Mouse (Mus musculus): ENCODE measurements at regions not wholly inside any gene's neighbourhood (a gene's known extent, or its start where the extent isn't known, plus 50 kb on each side); places are given as distances from the start of the nearest gene placed in this dataset.

DNA sequence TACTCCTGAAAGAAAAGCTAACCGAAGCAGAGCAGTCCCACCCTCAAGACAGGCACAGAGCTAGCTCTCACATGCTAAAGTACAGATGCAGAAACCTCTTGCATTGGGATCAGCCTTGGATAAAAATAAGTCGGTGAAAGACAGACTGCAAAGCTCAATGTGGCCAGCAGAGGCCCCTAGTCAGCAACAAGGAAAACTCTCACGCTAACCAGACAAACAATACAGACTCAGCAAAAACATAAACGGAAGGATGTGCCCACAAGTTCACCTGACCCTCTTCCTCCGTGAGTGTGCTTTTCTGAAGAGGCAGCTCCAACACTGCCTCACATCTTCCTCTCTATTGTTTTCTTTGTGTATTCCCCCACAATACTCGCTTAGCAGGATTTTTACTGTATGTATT lies 77.8 kb downstream of the Rpia start:
- DNase-seq (ENCODE audit: low read depth, low spot score), result peak; percentile 80

DNA sequence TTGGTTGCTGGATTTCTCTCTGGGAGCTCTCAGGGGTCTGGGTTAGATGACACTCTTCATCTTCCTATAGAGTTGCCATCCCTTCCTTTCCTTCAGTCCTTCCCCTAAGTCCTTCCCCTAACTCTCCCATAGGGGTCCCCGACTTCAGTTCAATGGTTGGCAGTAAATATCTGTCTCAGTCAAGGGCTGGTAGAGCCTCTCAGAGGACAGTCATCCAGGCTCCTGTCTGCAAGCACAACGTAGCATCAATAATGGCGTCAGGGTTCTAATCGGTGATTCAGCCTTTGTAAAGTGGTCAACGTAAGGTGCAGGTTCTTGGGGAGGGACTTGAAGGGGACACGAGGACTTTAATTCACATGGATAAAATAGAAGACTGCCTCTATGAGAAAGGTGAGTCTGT lies 78.4 kb downstream of the Rpia start:
- DNase-seq (ENCODE audit: low read depth, low spot score), result peak; percentile 22

DNA sequence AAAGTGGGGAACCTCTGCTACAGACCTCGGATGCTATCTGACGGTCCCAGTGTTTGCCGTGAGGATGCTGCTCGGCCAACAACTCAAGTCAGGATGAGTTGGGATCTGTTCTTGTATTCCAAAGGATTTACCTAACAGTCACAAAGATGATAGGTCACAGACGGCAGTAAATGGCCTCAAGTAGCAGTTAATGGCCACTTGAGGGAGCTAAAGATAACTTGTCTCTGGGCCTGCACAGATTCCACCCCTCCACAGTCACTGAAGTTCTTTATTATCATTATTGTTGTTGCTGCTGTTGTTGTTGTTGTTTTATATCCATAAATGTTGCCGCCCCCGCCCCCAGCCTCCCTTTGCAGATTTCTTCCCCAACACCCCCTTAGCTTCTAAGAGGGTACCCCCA lies 78.9 kb downstream of the Rpia start:
- DNase-seq (ENCODE audit: low read depth, low spot score), result peak; percentile 65

DNA sequence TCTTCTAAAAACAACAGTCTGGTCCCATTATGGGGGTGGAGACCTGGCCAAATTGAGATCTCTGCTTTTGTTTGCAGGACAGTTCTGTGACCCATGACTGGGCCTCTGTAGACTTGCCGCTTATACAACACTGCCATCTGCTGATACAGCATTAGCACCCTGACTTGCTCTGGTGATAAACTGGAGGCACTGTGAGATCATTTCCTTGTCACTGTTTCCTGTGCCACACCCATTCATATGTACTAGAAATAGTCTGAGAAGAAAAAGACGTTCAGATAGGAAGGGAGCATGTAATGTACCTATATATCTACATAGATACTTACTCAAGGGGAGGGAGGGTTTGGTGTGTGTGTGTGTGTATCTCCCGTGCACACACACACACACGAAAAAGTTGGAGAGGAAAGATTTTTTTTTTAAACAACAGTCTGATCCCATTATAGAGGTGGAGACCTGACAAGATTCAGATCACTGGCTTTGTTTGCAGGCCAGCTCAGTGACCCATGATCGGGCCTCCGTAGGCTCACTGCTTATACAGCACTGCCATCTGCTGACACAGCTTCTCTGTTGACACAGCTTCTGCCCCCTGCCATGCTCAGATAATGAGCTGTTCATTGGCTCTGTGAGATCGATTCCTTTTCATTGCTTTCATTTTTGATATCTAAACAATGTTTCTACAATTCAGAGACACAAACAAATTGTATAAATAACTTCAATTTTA lies 82.5 kb downstream of the Rpia start:
- DNase-seq (ENCODE audit: low read depth, low spot score), result peak; percentile 72

DNA sequence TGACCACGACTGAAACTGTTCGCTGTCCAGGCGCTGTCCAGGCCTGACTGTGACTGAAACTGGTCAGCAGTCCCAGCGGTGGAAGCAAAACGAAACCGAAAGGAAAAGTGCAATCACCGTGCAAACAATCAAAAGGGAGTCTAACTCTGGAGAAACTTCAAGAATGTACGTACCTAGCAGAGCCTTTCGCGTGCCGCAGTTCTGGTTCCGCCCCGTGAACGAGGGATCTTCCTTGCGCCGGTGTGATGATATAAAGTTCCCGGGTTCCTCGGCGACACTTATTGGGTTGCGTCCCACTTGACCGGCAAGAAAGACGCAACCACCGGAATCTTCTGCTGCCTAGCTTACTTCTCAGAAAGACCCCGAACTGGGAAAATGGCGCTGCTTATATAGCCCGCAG lies 96.4 kb downstream of the Rpia start:
- peak; percentile 59 for DNase-seq (ENCODE audit: low read depth, low spot score)

All from ES-CJ7 (cell line).